Mouse (Mus musculus) hematopoietic stem cell, adult 5-6 weeks (primary cell): ENCODE results near the gene Sfswap. TPM values are rescaled to one million over a fixed set of nuclear protein-coding genes. Genes with fewer than 3 reads are reported as not detected.

Source experiments
- total RNA-seq: library from RNA; stranded (forward); fragments of 172-1452, 232-1000 nt; gene quantifications from 2 replicates; pipeline ENCODE4 v1.2.3, GENCODE M21; 2017

The Sfswap gene
- total RNA-seq, 1 experiment from 2014 or later = 75.2 TPM

Other genes starting within 250 kb of the Sfswap start
- gene Mmp17, start 82.9 kb downstream of the Sfswap start, total RNA-seq = 0.20 and 0.25 TPM in 2 replicates
- gene Zfp11, start 168.9 kb downstream of the Sfswap start, total RNA-seq = 3.5 and 5.3 TPM in 2 replicates
- not detected in 2 replicates for gene Sept14, start 207.3 kb downstream of the Sfswap start, total RNA-seq
- gene Mrps17, start 214.3 kb downstream of the Sfswap start, total RNA-seq = 91.5 and 92.3 TPM in 2 replicates
- gene Nipsnap2, start 223.8 kb downstream of the Sfswap start, total RNA-seq = 42.6 and 45.7 TPM in 2 replicates